Comparison of ENCODE assay signal across 17 mouse cellular contexts in genomic region chr9:80216786-80217501, GRCm38 (mm10). TPM values are rescaled to one million over a fixed set of nuclear protein-coding genes. Genes with fewer than 3 reads are reported as not detected.
A peak's percentile ranks its signal among the peaks of the same experiment; 100 is the strongest.
DNase-seq lines count a peak whose midpoint lies in the region; ATAC-seq and TF ChIP-seq lines count a peak whose summit lies in the region.
"Had no signal": no experiment of that assay in that cellular context is flagged by ENCODE, and none has a peak within 500 bp of the region (broad histone marks: within the 10 kb centered on the region; RNA-seq: fewer than 3 reads in every experiment).

No protein-coding gene starts in this region.

- 54% methylated on average over 16 of the region's 16 CpGs for WGBS in forebrain, postnatal 0 days
- WGBS in forebrain, embryonic 10.5 days, result 88% methylated on average over 16 of the region's 16 CpGs
- 69% methylated on average over 16 of the region's 16 CpGs for WGBS in hindbrain, embryonic 14.5 days
- 83% methylated on average over 16 of the region's 16 CpGs for WGBS in hindbrain, embryonic 10.5 days
- 74% methylated on average over 16 of the region's 16 CpGs for WGBS in intestine, embryonic 16.5 days

- H3K4me3 ChIP-seq in forebrain, postnatal 0 days (ENCODE audit: low read depth, low read length), result no peak overlapping the region
- no peak overlapping the region for H3K4me3 ChIP-seq in forebrain, embryonic 10.5 days
- H3K4me3 ChIP-seq in hindbrain, embryonic 14.5 days (replicated peaks; ENCODE audit: low read length), result no peak overlapping the region
- no peak overlapping the region for H3K4me3 ChIP-seq in hindbrain, embryonic 10.5 days
- H3K4me3 ChIP-seq in megakaryocyte, embryonic 14.5 days (replicated peaks), result peak overlapping the region; percentile 44
- no peak overlapping the region for H3K4me3 ChIP-seq in intestine, embryonic 16.5 days (ENCODE audit: low read length)
- H3K4me3 ChIP-seq: forebrain, embryonic 12.5 days had no signal

- no peaks in the 10 kb centered on the region for H3K9me3 ChIP-seq in forebrain, postnatal 0 days (ENCODE audit: low read length)
- H3K9me3 ChIP-seq in forebrain, embryonic 10.5 days, result no peaks in the 10 kb centered on the region
- no peaks in the 10 kb centered on the region for H3K9me3 ChIP-seq in hindbrain, embryonic 14.5 days (ENCODE audit: control insufficient read depth, low read length)
- H3K9me3 ChIP-seq in hindbrain, embryonic 10.5 days, result no peaks in the 10 kb centered on the region
- H3K9me3 ChIP-seq in megakaryocyte, embryonic 14.5 days, result no peaks in the 10 kb centered on the region
- no peaks in the 10 kb centered on the region for H3K9me3 ChIP-seq in intestine, embryonic 16.5 days (ENCODE audit: control insufficient read depth, low read length)
- H3K9me3 ChIP-seq: forebrain, embryonic 12.5 days had no signal

- H3K27me3 ChIP-seq in forebrain, postnatal 0 days (ENCODE audit: insufficient read depth, low read length), result no peaks in the 10 kb centered on the region
- H3K27me3 ChIP-seq in forebrain, embryonic 10.5 days (ENCODE audit: poor library complexity, severe bottlenecking), result no peaks in the 10 kb centered on the region
- no peaks in the 10 kb centered on the region for H3K27me3 ChIP-seq in hindbrain, embryonic 14.5 days (ENCODE audit: control insufficient read depth, insufficient read depth, low read length)
- no peaks in the 10 kb centered on the region for H3K27me3 ChIP-seq in hindbrain, embryonic 10.5 days (ENCODE audit: insufficient read depth, poor library complexity, severe bottlenecking)
- peaks cover 2% of the 10 kb centered on the region for H3K27me3 ChIP-seq in megakaryocyte, embryonic 14.5 days (replicated peaks)
- no peaks in the 10 kb centered on the region for H3K27me3 ChIP-seq in intestine, embryonic 16.5 days (replicated peaks; ENCODE audit: control insufficient read depth, insufficient read depth, low read length)
- H3K27me3 ChIP-seq: forebrain, embryonic 12.5 days had no signal

- H3K27ac ChIP-seq in forebrain, postnatal 0 days (ENCODE audit: low read depth, low read length), result no peak overlapping the region
- H3K27ac ChIP-seq in forebrain, embryonic 10.5 days, result no peak overlapping the region
- no peak overlapping the region for H3K27ac ChIP-seq in hindbrain, embryonic 14.5 days
- H3K27ac ChIP-seq in hindbrain, embryonic 10.5 days, result no peak overlapping the region
- no peak overlapping the region; the same call in 1 of the 2 replicates for H3K27ac ChIP-seq in intestine, embryonic 16.5 days (ENCODE audit: low read length)
- H3K27ac ChIP-seq: forebrain, embryonic 12.5 days; macrophage; stomach, postnatal 0 days had no signal

- H3K4me1 ChIP-seq in forebrain, postnatal 0 days (ENCODE audit: insufficient read depth), result no peaks in the 10 kb centered on the region
- no peaks in the 10 kb centered on the region for H3K4me1 ChIP-seq in forebrain, embryonic 10.5 days
- H3K4me1 ChIP-seq in hindbrain, embryonic 14.5 days (replicated peaks; ENCODE audit: control insufficient read depth, insufficient read depth, low read length), result peaks cover 13% of the 10 kb centered on the region
- no peaks in the 10 kb centered on the region for H3K4me1 ChIP-seq in hindbrain, embryonic 10.5 days (replicated peaks)
- peaks cover 20% of the 10 kb centered on the region for H3K4me1 ChIP-seq in megakaryocyte, embryonic 14.5 days
- no peaks in the 10 kb centered on the region for H3K4me1 ChIP-seq in intestine, embryonic 16.5 days (ENCODE audit: control insufficient read depth, insufficient read depth, low read length)

- H3K9ac ChIP-seq in forebrain, postnatal 0 days, result no peak overlapping the region
- H3K9ac ChIP-seq in hindbrain, embryonic 14.5 days, result no peak overlapping the region
- no peak overlapping the region for H3K9ac ChIP-seq in intestine, embryonic 16.5 days (ENCODE audit: low read depth, low read length)
- H3K9ac ChIP-seq: forebrain, embryonic 12.5 days had no signal

- H3K36me3 ChIP-seq in forebrain, postnatal 0 days (ENCODE audit: insufficient read depth), result no peaks in the 10 kb centered on the region
- no peaks in the 10 kb centered on the region for H3K36me3 ChIP-seq in forebrain, embryonic 10.5 days (replicated peaks)
- H3K36me3 ChIP-seq in hindbrain, embryonic 14.5 days (replicated peaks; ENCODE audit: control insufficient read depth, insufficient read depth), result no peaks in the 10 kb centered on the region
- H3K36me3 ChIP-seq in hindbrain, embryonic 10.5 days, result no peaks in the 10 kb centered on the region
- H3K36me3 ChIP-seq in megakaryocyte, embryonic 14.5 days (replicated peaks; ENCODE audit: low read length), result peaks cover 18% of the 10 kb centered on the region
- H3K36me3 ChIP-seq in intestine, embryonic 16.5 days (ENCODE audit: control insufficient read depth, insufficient read depth, low read length), result no peaks in the 10 kb centered on the region
- H3K36me3 ChIP-seq: forebrain, embryonic 12.5 days had no signal

- no peak for DNase-seq in forebrain, postnatal 0 days
- no peak for DNase-seq in forebrain, embryonic 10.5 days (ENCODE audit: extremely low spot score, low spot score)
- DNase-seq in hindbrain, embryonic 14.5 days (ENCODE audit: low spot score), result no peak
- no peak for DNase-seq in hindbrain, embryonic 10.5 days (ENCODE audit: low spot score)
- DNase-seq: adrenal gland, adult 8-10 months; cerebellum, postnatal 10 days; heart, postnatal 36 days; liver; lung, adult 2 months; thymus, postnatal 25 days had no signal

- 0 out of 2 replicates have a peak, but pooled peaks have one; percentile 16 for ATAC-seq in forebrain, postnatal 0 days
- ATAC-seq in hindbrain, embryonic 14.5 days (ENCODE audit: low FRiP score), result 0 out of 2 replicates have a peak, but pooled peaks have one; percentile 31
- ATAC-seq in megakaryocyte, adult 5-6 weeks (ENCODE audit: poor library complexity, severe bottlenecking), result no peak
- no peak for ATAC-seq in erythroid progenitor cell, adult 5-6 weeks (replicated peaks; ENCODE audit: low FRiP score, poor library complexity, severe bottlenecking)
- no peak for ATAC-seq in intestine, embryonic 16.5 days

- no peak for TF ChIP-seq CTCF in forebrain, postnatal 0 days (IDR thresholded peaks at IDR 0.05; ENCODE audit: low read depth)

- H3K4me2 ChIP-seq in forebrain, postnatal 0 days (ENCODE audit: low read depth), result no peak overlapping the region
- no peak overlapping the region for H3K4me2 ChIP-seq in hindbrain, embryonic 14.5 days (replicated peaks)
- H3K4me2 ChIP-seq in intestine, embryonic 16.5 days (ENCODE audit: low read depth, low read length), result no peak overlapping the region
- H3K4me2 ChIP-seq: forebrain, embryonic 12.5 days had no signal

RNA-seq across cellular contexts. Expression of gene Myo6, which starts 52.1 kb away (rescaled TPM):
- 31.7 and 34.4 TPM in 2 replicates for total RNA-seq in forebrain, postnatal 0 days (2014; rRNA removed)
- polyA plus RNA-seq in forebrain, postnatal 0 days (2015; fragmentation: Nextera tagmentation; extraction: Ambion mirVana), result 9.6 and 19.9 TPM in 2 replicates
- polyA plus RNA-seq in forebrain, embryonic 10.5 days (2016; fragmentation: Nextera tagmentation; extraction: Ambion mirVana), result 7.2 and 7.7 TPM in 2 replicates
- polyA plus RNA-seq in hindbrain, embryonic 14.5 days (2014; fragmentation: Nextera tagmentation; extraction: Ambion mirVana), result 27.9 and 30.2 TPM in 2 replicates
- 8.8 and 11.2 TPM in 2 replicates for polyA plus RNA-seq in hindbrain, embryonic 10.5 days (2016; fragmentation: Nextera tagmentation; extraction: Ambion mirVana)
- polyA plus RNA-seq in megakaryocyte, embryonic 14.5 days (2012; ENCODE audit: insufficient read depth, low replicate concordance), result 7.4 and 25.5 TPM in 2 replicates
- 0.51 and 0.93 TPM in 2 replicates for total RNA-seq in megakaryocyte, adult 5-6 weeks (2015)
- 0.94 and 1.3 TPM in 2 replicates for total RNA-seq in megakaryocyte, adult 5-6 weeks (2017)
- total RNA-seq in erythroid progenitor cell, adult 5-6 weeks (2015; ENCODE audit: low replicate concordance), result 5.4 TPM in 1 of 2 replicates, not detected in the other
- 0.45 TPM in 1 of 2 replicates, not detected in the other for total RNA-seq in erythroid progenitor cell, adult 5-6 weeks (2017; ENCODE audit: low replicate concordance)
- 72.7 and 77.2 TPM in 2 replicates for polyA plus RNA-seq in intestine, embryonic 16.5 days (2015; fragmentation: Nextera tagmentation; extraction: Ambion mirVana)

Comparison
In these comparisons a context has a peak if more than half of its experiments do, and no peak if none do; other contexts are left out.
1. ATAC-seq: peak in forebrain, postnatal 0 days (single experiment) and hindbrain, embryonic 14.5 days (single experiment); none in megakaryocyte, adult 5-6 weeks (single experiment), erythroid progenitor cell, adult 5-6 weeks (single experiment) and intestine, embryonic 16.5 days (single experiment).